Mouse (Mus musculus) thymus, postnatal 10 days (tissue): ENCODE results near the gene Wnt1.
"Not testable (repeated sequence)": the region's sequence is repeated elsewhere in the genome, so short reads cannot be mapped to it uniquely, and the experiment has no call there.

Source experiments
- DNase-seq, 2 experiments: peaks; one replicate each; pipeline ENCODE4 v3.0.0; 2021; ENCODE audit warnings: low spot score in 2 of 2

Gene Wnt1

GRCm38 (mm10) chr15:98789661-98790535, at the start of gene Wnt1:
Wnt1 (plus strand) TSS chr15:98789857.
- DNase-seq, result peak; percentile 38 to 75

GRCm38 (mm10) chr15:98740219-98740618, 49.4 kb upstream of the Wnt1 start:
- DNase-seq, result no peak

GRCm38 (mm10) chr15:98742766-98743428, 46.8 kb upstream of the Wnt1 start:
- no peak for DNase-seq

- DNase-seq, result not testable (repeated sequence)
Measured at GRCm38 (mm10) chr15:98743863-98744262, 45.8 kb upstream of the Wnt1 start.

GRCm38 (mm10) chr15:98746344-98746965, 43.2 kb upstream of the Wnt1 start:
- DNase-seq, result no peak

DNA sequence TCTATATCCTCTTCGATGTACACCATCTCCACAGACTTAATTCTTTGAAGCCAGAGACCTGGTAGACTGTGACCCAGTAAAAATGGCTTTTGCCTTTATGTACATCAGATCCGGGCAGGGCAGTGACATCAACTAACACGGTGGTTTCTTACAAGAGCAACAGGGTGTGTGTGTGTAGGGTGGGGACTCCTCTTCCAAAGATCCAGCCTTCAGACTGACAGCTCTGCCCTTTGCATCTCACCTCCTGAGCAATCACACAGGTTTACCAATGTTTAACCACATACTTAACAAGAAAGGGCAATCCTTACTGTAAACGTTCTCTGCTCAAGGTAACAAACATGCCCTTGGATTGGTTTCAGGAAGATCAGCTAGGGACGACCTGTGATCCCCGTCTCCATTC, 42.4 kb upstream of the Wnt1 start:
- no peak for DNase-seq

DNA sequence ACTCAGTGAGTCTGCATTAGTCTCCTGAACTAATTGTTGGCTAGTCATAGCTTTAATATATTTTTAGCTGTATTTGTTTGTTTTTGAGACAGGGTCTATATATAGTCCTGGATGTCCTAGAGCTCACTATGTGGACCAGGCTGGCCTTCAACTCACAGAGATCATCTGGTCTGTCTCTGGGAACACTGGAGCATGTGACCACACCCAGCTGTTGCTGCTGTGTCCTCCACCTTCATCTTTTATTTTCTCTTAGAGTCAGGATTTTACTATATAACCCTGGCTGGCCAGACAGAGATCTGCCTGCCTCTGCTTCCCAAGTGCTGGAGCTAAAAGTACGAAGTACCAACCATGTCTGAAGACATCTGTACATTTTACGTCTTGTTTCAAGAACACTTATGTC, 40.6 kb upstream of the Wnt1 start:
- DNase-seq, result no peak

DNA sequence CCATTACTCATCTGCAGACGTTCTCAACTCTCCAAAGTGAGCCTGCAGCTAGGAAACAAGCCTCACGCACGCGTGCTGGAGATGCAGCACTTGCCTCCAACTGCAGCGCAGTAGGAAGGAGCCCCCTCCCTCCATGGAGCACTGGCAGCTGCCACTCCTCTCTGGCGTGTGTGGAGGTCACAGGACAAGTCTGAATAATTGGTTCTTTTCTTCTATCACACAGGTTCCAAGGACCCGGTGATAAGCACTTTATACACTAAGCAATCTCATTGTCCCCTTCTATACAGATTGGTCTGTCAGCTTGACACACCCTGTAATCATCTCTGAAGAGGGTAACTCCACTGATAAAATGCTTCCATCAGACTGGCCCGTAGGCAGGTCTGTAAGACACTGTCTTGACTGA, 36.6 kb upstream of the Wnt1 start:
- no peak for DNase-seq

GRCm38 (mm10) chr15:98754125-98754524, 35.5 kb upstream of the Wnt1 start:
- DNase-seq, result no peak

DNA sequence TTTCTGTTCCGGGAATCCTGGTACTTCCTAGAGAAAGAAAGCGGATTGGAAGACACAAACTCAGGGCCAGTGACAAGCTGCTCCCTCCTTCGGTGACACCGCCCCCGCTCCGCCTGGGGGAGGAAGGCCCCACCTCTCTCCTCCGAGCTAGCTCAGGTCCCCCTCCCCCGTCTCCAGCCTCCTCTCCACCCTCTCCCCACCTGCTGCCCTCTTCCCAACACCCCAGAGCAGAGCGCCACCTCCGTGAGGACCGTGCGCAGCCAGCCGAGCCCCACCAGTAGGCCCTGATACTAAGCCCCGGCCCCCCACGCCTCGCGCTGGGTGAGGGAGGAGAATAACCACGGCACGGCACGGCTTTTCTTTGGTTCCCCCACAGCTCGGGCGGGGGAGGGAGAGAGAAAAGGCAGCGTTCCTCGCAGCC, 27.4 kb upstream of the Wnt1 start:
- peak; percentile 73 to 75 for DNase-seq

GRCm38 (mm10) chr15:98762670-98763529, 26.8 kb upstream of the Wnt1 start, which contains the start of gene Arf3:
Arf3 (minus strand) TSS chr15:98763214.
- DNase-seq, result peak; percentile 98

GRCm38 (mm10) chr15:98765929-98766328, 23.7 kb upstream of the Wnt1 start:
- no peak for DNase-seq

DNA sequence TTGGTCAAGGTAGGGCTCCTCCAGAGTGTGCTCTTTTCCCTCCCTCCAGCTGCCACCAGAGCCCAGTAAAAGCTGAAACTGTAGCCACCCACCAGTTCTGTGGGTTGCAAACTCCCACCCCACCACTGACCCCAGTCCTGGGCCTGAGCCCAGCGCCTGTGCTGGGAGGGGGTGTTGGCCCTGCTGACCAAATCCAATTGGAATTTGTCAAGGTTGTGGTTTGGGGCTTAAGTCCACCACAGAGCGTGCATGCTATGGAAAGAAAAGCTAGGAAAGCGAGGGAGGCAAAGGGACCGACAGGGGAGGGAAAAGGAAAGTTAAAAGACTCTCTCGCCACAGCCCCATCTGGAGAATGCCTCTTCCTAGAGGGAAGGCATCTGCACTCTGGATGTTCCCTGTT, 21.4 kb upstream of the Wnt1 start:
- no peak for DNase-seq

- DNase-seq, result peak in 1 of 2 experiments; percentile 9
Measured at GRCm38 (mm10) chr15:98771813-98772425, 17.7 kb upstream of the Wnt1 start.

DNA sequence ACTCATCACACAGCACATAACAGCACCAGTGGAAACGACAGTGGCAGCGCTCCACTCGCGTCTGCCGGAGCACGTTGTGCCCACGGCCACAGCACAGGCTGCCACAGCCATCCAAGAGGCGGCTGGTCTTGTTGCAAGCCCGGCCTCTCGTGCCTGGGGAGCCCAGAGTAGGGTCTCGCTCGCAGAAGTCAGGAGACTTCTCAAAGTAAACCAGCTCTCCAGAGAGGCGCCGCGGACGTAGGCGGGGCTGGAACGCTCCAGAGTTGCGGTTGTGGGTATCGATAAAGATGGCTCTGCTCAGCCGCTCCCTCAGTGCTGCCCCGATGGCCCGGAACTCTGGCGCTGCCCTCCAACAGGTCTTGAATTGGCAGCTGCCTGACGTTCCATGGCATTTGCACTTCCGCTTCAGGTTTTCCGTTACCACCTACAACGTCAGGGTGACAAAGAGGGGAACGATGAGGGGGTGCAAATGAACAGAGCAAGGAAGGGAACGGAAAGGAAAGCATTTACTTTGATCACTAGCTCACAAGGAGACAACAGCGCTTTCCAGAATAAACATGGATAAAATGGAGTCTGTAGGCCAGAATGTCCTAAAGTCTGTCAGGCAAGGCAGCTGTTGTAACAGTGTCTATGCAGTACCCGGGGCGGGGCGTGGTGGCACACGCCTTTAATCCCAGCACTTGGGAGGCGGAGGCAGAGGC, 17.0 kb upstream of the Wnt1 start:
- peak; percentile 42 to 59 for DNase-seq

DNA sequence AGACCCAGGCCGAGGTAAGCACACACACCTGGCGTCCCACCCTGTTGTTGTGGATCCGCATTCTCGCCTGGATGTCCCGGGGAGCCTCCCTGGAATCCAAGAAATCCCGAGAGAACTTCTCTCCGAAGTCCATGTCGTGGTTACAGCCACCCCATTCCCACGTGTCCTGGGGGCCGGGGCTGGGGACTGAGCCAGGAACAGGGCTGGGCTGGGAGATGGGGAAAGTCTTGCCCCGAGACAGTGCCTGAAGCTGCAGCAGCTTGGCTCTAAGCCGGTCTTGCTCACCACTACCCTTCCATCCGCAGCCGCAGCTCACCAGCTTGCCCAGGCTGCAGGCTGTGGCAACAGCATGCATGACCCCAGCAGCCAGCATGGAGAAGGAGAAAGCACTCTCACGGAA, 15.6 kb upstream of the Wnt1 start:
- DNase-seq, result no peak

- no peak for DNase-seq
Measured at GRCm38 (mm10) chr15:98775533-98775932, 14.1 kb upstream of the Wnt1 start.

- peak in 1 of 2 experiments; percentile 34 for DNase-seq
Measured at GRCm38 (mm10) chr15:98776280-98777004, 13.2 kb upstream of the Wnt1 start.

- no peak for DNase-seq
Measured at GRCm38 (mm10) chr15:98777005-98777616, 12.5 kb upstream of the Wnt1 start.
